Mouse (Mus musculus) forebrain, postnatal 0 days (tissue): ENCODE measurements at regions not wholly inside any gene's neighbourhood (a gene's known extent, or its start where the extent isn't known, plus 50 kb on each side); places are given as distances from the start of the nearest gene placed in this dataset.

Source experiments
- ATAC-seq: fragments of 200-750 bp; cut with Nextera tagmentation; 2 replicates; pipeline ENCODE4 v1.8.0; 2017; ENCODE audit warnings: mild to moderate bottlenecking, moderate library complexity
- DNase-seq: peaks from one replicate; pipeline ENCODE4 v3.0.0-alpha.2; 2015
- H3K27ac ChIP-seq: fragments of 300-500 bp; sonication (generic); 2 replicates; pipeline ENCODE4 v1.5.1; 2014; ENCODE audit warnings: low read depth, mild to moderate bottlenecking, antibody characterized with exemption, low read length, moderate library complexity, mixed read lengths
- H3K27me3 ChIP-seq: fragments of 300-500 bp; sonication (generic); 2 replicates; pipeline ENCODE4 v1.6.1; 2014; ENCODE audit warnings: mild to moderate bottlenecking, low read length, mixed read lengths; ENCODE audit not compliant: insufficient read depth
- H3K36me3 ChIP-seq: fragments of 300-500 bp; sonication (generic); 2 replicates; pipeline ENCODE4 v1.6.1; 2014; ENCODE audit warnings: mild to moderate bottlenecking, moderate library complexity; ENCODE audit not compliant: insufficient read depth
- H3K4me1 ChIP-seq: fragments of 300-500 bp; sonication (generic); 2 replicates; pipeline ENCODE4 v1.6.1; 2014; ENCODE audit warnings: antibody characterized with exemption; ENCODE audit not compliant: insufficient read depth
- H3K4me2 ChIP-seq: fragments of 300-500 bp; sonication (generic); 2 replicates; pipeline ENCODE4 v1.6.1; 2014; ENCODE audit warnings: low read depth, mild to moderate bottlenecking, moderate library complexity
- H3K4me3 ChIP-seq: fragments of 300-500 bp; sonication (generic); 2 replicates; pipeline ENCODE4 v1.5.1; 2014; ENCODE audit warnings: low read depth, low read length, mixed read lengths
- H3K9ac ChIP-seq: fragments of 300-500 bp; sonication (generic); 2 replicates; pipeline ENCODE4 v1.6.1; 2014; ENCODE audit warnings: mild to moderate bottlenecking
- H3K9me3 ChIP-seq: fragments of 300-500 bp; sonication (generic); 2 replicates; pipeline ENCODE4 v1.6.1; 2016; ENCODE audit warnings: low read length
- CTCF ChIP-seq: sonication (generic); IDR thresholded peaks from 2 replicates; pipeline ENCODE4 v1.5.1; 2016; ENCODE audit warnings: antibody characterized with exemption, control low read depth, low read depth
- WGBS: fragments of 180-500 bp; shearing (Covaris S2); extraction: QIAGEN DNeasy Blood & Tissue Kit; methylation state at CpG from one replicate; pipeline ENCODE4 v1.1.7; 2014; 5-methylcytosine and 5-hydroxymethylcytosine counted together

DNA sequence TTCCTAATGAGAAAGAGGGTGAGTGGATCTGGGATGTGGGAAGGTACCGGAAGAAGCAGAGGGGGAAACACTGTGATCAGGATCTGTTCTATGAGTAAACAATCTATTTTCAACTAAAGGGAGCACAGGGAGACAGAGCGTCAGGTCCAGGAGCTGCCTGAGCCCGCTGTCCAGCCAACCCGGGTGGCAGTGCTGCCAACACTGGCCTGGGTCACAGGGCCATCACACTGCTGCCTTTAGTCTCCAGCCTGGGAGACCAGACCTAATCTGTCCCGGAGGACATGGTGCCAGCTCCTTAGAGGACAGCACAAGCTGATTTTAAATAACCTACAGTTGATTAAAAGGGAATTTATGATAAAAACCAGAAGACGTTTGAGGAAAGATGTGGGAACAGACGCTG lies 100.0 kb upstream of the Tmem260 start:
- WGBS = 81% methylated on average over 7 of the region's 7 CpGs
- H3K4me3 ChIP-seq = no peak overlapping the region
- H3K9ac ChIP-seq = no peak overlapping the region
- H3K27ac ChIP-seq = no peak overlapping the region
- H3K27me3 ChIP-seq = no peaks in the 10 kb centered on the region; the same call in 1 of the 2 replicates
- H3K36me3 ChIP-seq = no peaks in the 10 kb centered on the region
- H3K4me2 ChIP-seq = no peak overlapping the region
- H3K4me1 ChIP-seq = no peaks in the 10 kb centered on the region
- no peak for DNase-seq
- no peak for TF ChIP-seq CTCF
- no peak for ATAC-seq
- H3K9me3 ChIP-seq = no peaks in the 10 kb centered on the region

DNA sequence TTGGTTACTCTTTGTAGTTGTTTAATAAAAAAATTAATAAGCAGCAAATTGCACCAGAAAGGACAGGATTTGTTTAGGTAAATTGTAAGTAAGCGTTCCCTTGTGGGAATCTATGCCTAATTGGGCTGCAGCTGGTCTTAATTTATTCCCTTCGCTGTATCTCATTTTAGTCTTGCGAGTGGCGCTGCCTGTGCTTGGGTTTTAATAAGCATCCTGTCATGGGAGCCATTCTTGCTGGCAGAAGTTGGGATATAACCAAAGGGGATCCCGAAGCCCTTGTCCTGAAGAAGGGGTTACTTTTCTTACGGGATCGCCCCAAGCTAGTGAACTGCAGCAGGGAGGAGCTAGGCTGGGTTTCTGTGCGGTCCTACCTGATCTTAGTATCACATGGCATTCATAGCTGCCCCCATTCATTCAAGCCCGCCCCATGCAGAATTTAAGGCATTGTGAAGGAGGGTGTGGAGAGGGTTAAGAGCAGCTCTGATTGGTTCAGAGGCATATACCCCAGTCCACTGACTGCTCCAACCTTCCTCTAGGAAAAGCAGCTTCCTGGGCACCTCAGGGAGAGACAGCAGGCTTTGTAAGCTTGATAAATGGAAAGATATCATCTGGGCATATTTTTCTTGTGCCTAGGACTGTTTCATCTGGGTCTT lies 96.4 kb upstream of the Tmem260 start:
- no peak for TF ChIP-seq CTCF
- Histone ChIP-seq H3K27ac (no peak overlapping the region), H3K4me2 (peak overlapping the region; percentile 25; the same call in 1 of the 2 replicates), H3K9me3 (no peaks in the 10 kb centered on the region), H3K9ac (no peak overlapping the region), H3K4me1 (no peaks in the 10 kb centered on the region), H3K36me3 (no peaks in the 10 kb centered on the region), H3K4me3 (no peak overlapping the region), H3K27me3 (no peaks in the 10 kb centered on the region; the same call in 1 of the 2 replicates)
- WGBS = 27% methylated on average over 9 of the region's 9 CpGs
- ATAC-seq (peak; percentile 64), DNase-seq (peak; percentile 47)

DNA sequence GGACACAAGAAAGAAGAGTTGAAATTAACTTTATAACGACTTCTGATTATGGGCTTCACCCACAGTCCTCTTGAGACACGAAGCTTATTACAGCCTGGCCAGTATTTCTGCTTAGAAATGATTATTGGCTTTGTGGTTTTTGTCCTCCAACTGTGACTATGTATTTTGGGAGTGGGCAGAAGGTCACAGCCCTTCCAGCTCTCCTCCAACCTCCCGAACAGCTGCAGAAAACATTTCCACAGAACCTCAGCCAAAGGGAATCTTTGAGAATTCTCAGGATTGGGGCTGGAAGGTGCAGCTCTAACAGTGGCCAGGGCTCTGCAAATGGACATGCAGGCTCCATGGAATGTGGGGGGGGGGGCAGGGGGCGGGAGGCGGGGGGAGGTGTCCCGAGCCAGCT lies 94.3 kb upstream of the Tmem260 start:
- no peak overlapping the region for H3K27ac ChIP-seq
- H3K9me3 ChIP-seq = no peaks in the 10 kb centered on the region
- WGBS = 76% methylated on average over 6 of the region's 6 CpGs
- no peak overlapping the region for H3K9ac ChIP-seq
- TF ChIP-seq CTCF = no peak
- DNase-seq = no peak
- ATAC-seq = no peak
- no peaks in the 10 kb centered on the region for H3K36me3 ChIP-seq
- no peaks in the 10 kb centered on the region; the same call in 1 of the 2 replicates for H3K27me3 ChIP-seq
- H3K4me3 ChIP-seq = no peak overlapping the region
- no peaks in the 10 kb centered on the region for H3K4me1 ChIP-seq
- H3K4me2 ChIP-seq = no peak overlapping the region

DNA sequence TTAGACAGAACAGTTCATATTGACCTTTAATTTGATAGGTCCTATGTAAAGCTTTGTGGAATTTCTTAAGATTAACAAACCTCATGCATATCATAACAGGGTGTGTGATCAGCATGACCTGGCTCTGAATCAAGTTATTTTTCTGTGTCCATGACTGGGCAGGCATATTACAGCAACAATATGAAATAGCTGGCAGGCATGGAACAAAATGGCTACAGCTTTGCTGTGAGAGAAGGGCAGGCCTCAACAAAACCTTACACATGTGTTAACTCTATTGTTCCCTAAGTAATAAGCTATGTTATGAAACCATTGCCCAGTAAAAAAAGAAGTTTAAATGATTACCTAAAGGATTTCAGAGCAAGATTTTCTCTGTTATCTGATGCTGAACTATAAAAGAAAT lies 93.1 kb upstream of the Tmem260 start:
- H3K4me3 ChIP-seq = no peak overlapping the region
- no peak for TF ChIP-seq CTCF
- no peaks in the 10 kb centered on the region for H3K9me3 ChIP-seq
- no peaks in the 10 kb centered on the region for H3K4me1 ChIP-seq
- no peak for ATAC-seq
- no peak overlapping the region for H3K4me2 ChIP-seq
- no peak overlapping the region for H3K27ac ChIP-seq
- no peak for DNase-seq
- no peak overlapping the region for H3K9ac ChIP-seq
- no peaks in the 10 kb centered on the region; the same call in 1 of the 2 replicates for H3K27me3 ChIP-seq
- no peaks in the 10 kb centered on the region for H3K36me3 ChIP-seq

DNA sequence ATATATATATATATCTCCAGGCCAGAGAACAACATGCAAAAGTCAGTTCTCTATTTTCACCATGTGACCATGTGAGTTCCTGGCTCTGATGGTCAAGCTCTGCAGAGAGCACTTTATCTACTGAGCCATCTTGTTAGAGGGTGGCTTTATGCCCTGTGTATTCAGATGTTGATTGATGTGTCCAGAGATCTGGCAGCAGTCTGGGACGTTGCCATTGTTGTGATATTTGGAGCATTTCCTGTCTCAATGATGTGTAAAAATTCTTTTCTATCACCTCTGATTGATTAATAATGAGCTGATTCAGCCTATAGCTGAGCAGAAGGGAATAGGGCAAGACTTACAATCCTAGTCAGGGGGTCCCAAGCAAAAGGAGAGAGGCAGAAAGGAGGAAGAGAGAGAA lies 91.7 kb upstream of the Tmem260 start:
- ATAC-seq (no peak), DNase-seq (no peak)
- no peaks in the 10 kb centered on the region; the same call in 1 of the 2 replicates for H3K27me3 ChIP-seq
- H3K4me3 ChIP-seq = no peak overlapping the region
- H3K27ac ChIP-seq = no peak overlapping the region
- H3K4me2 ChIP-seq = no peak overlapping the region
- no peaks in the 10 kb centered on the region for H3K9me3 ChIP-seq
- WGBS = 41% methylated on average over 1 of the region's 1 CpGs
- H3K36me3 ChIP-seq = no peaks in the 10 kb centered on the region
- H3K4me1 ChIP-seq = no peaks in the 10 kb centered on the region
- H3K9ac ChIP-seq = no peak overlapping the region
- TF ChIP-seq CTCF = no peak

DNA sequence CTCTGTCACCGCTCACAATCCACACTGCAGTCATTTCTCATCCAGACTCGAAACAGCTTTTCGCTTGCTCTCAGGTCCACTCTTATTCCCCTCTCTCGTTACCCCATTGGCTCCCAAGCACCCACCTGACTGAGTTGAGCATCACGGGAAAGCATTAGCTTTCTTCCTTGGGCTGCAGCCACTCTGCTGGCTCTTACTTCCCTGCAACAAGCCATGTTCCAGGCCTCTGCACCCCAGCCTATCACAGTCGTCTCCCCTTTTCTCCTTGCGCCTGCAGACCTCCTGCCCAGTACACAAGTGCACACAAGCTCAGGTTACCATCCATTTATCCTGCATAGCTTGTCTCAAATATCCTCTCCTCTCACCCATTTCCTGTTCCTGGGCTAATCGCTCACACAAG lies 88.5 kb upstream of the Tmem260 start:
- Histone ChIP-seq H3K9ac (no peak overlapping the region), H3K4me1 (no peaks in the 10 kb centered on the region), H3K27ac (no peak overlapping the region), H3K4me2 (no peak overlapping the region), H3K27me3 (no peaks in the 10 kb centered on the region; the same call in 1 of the 2 replicates), H3K4me3 (no peak overlapping the region), H3K9me3 (no peaks in the 10 kb centered on the region), H3K36me3 (no peaks in the 10 kb centered on the region)
- DNase-seq = no peak
- ATAC-seq = no peak
- 76% methylated on average over 8 of the region's 8 CpGs for WGBS
- TF ChIP-seq CTCF = no peak

DNA sequence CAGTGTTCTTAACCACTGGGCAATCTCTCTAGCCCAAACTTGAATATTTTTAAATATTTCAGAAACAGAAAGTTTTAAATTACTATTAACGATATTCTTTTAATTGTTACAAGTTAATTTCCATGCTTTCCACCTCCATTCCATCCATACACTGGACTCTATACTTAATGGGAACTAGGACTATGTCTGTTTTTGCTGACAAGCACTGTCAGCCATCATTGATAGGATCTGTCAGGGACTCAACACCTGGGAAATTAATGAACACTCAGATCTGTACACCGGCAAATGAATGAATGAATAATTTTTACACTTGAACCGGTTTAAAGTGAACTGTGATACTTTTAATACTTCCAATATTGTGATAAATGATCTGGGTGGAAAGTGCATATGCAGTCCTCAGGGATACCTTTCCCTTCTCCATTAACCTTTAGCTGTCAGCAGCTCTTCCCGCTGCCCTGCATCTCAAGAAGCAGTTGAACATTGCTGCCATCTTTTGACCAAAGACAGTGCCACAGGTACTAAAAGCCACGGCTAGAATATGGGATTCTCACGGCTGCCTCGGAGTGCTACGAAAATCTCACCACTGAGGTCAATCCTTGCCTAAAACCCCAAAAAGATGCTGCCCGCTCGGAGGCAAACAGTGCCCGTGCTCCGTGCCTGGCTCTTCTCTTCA lies 87.3 kb upstream of the Tmem260 start:
- H3K36me3 ChIP-seq = no peaks in the 10 kb centered on the region
- H3K4me3 ChIP-seq = no peak overlapping the region
- DNase-seq (peak; percentile 74), ATAC-seq (peak; percentile 74)
- no peaks in the 10 kb centered on the region for H3K9me3 ChIP-seq
- H3K27me3 ChIP-seq = no peaks in the 10 kb centered on the region; the same call in 1 of the 2 replicates
- WGBS = 45% methylated on average over 12 of the region's 12 CpGs
- no peak overlapping the region for H3K27ac ChIP-seq
- no peaks in the 10 kb centered on the region for H3K4me1 ChIP-seq
- TF ChIP-seq CTCF = peak; percentile 90
- no peak overlapping the region for H3K9ac ChIP-seq
- no peak overlapping the region for H3K4me2 ChIP-seq
